Mouse (Mus musculus) spleen, adult 2 months (tissue): Measurements from ENCODE around the gene Fkbp2. TPM values are rescaled to one million over a fixed set of nuclear protein-coding genes. Genes with fewer than 3 reads are reported as not detected.

ENCODE experiments used
- DNase-seq, 2 experiments: peaks; one replicate each; pipeline versions ENCODE4 v3.0.0 to v3.0.0-alpha.2; 2012 to 2021; ENCODE audit warnings: low spot score in 2 of 2, low read depth in 1 of 2
- H3K27ac ChIP-seq: fragments of 200-500 bp; 2 replicates; pipeline ENCODE4 v1.5.1; 2012; ENCODE audit warnings: low read length, inconsistent platforms; ENCODE audit not compliant: insufficient read depth
- H3K27me3 ChIP-seq: fragments of 200-500 bp; 2 replicates; pipeline ENCODE4 v1.6.1; 2012; ENCODE audit warnings: mild to moderate bottlenecking, moderate library complexity, low read length, inconsistent platforms; ENCODE audit not compliant: control insufficient read depth, insufficient read depth
- H3K36me3 ChIP-seq: fragments of 200-500 bp; 2 replicates; pipeline ENCODE4 v1.6.1; 2012; ENCODE audit warnings: mild to moderate bottlenecking, low read length, inconsistent platforms; ENCODE audit not compliant: control insufficient read depth, insufficient read depth
- H3K4me1 ChIP-seq: fragments of 200-500 bp; 2 replicates; pipeline ENCODE4 v1.6.1; 2011; ENCODE audit warnings: inconsistent platforms; ENCODE audit not compliant: control insufficient read depth, insufficient read depth, insufficient read length
- H3K4me3 ChIP-seq: fragments of 200-500 bp; 2 replicates; pipeline ENCODE4 v1.5.1; 2011; ENCODE audit warnings: mild to moderate bottlenecking, inconsistent platforms; ENCODE audit not compliant: insufficient read depth, insufficient read length; ENCODE audit errors: extremely low read depth
- CTCF ChIP-seq: fragments of 200-500 bp; IDR thresholded peaks from 2 replicates; pipeline ENCODE4 v1.5.1; 2011; ENCODE audit warnings: mild to moderate bottlenecking, inconsistent platforms; ENCODE audit not compliant: insufficient read depth, insufficient read length, insufficient replicate concordance; ENCODE audit errors: extremely low read depth
- POLR2A ChIP-seq: fragments of 200-500 bp; IDR thresholded peaks from 2 replicates; pipeline ENCODE4 v1.6.1; 2011; ENCODE audit warnings: low read depth, low read length, inconsistent platforms
- WGBS: fragments of 180-500 bp; shearing (Covaris S2); methylation state at CpG from one replicate; pipeline ENCODE4 v1.1.7; 2018; 5-methylcytosine and 5-hydroxymethylcytosine counted together
- polyA plus RNA-seq: library from polyadenylated mRNA; depleted of rRNA; stranded (reverse); fragments of >200 nt; gene quantifications from 2 replicates; pipeline ENCODE4 v1.2.3, GENCODE M21; 2012

Gene Fkbp2
- polyA plus RNA-seq, 1 experiment: 22.1 TPM

DNA sequence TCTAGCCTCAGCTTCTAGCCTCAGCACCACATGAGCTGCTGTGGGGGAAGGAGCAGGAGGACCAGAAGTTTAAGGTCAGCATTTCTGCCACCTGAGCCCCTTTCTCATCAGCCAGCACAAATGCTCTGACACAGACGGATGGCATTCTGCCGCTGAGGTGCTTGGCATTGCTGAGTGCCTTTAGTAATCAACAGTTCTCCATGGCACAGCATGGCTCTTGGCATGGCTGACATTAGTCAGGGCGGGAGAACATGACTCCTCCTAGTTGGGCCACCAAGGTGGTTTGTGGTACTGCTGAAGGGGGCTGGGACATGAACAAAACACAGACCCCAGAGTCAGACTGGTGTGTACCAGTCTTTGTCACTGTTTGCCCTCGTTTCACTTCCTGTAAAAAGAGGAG lies 32.1 kb downstream of the Fkbp2 start:
- TF ChIP-seq POLR2A (no peak), CTCF (no peak)
- H3K36me3 ChIP-seq: no peaks in the 10 kb centered on the region
- no peak overlapping the region for H3K4me3 ChIP-seq
- no peak for DNase-seq
- no peaks in the 10 kb centered on the region for H3K27me3 ChIP-seq
- 84% methylated on average over 4 of the region's 4 CpGs for WGBS
- peaks cover 5% of the 10 kb centered on the region; the same call in 1 of the 2 replicates for H3K4me1 ChIP-seq
- H3K27ac ChIP-seq: no peak overlapping the region

DNA sequence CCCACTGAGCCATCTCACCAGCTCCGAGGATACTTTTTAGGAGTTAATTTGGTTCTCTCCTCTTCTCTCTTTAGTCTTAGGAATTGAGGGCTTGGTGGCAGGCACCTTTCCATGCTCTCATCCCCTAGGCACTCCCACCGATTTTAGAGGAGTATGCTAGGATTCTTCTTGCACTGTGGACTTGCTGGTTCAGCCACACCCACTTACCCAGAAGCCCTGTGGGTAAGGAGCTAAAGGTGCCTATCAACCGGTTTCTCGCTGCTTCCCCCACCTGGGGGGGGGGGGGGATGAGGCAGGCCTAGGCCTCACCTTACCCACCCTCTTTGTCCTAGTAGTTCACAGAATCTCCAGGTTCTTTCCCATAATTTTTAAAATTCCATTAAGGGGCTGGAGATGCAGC lies 32.6 kb downstream of the Fkbp2 start:
- TF ChIP-seq CTCF (no peak), POLR2A (no peak)
- WGBS: 76% methylated on average over 4 of the region's 4 CpGs
- peaks cover 5% of the 10 kb centered on the region; the same call in 1 of the 2 replicates for H3K4me1 ChIP-seq
- H3K27me3 ChIP-seq: no peaks in the 10 kb centered on the region
- H3K36me3 ChIP-seq: no peaks in the 10 kb centered on the region
- no peak overlapping the region for H3K27ac ChIP-seq
- no peak for DNase-seq
- no peak overlapping the region for H3K4me3 ChIP-seq

DNA sequence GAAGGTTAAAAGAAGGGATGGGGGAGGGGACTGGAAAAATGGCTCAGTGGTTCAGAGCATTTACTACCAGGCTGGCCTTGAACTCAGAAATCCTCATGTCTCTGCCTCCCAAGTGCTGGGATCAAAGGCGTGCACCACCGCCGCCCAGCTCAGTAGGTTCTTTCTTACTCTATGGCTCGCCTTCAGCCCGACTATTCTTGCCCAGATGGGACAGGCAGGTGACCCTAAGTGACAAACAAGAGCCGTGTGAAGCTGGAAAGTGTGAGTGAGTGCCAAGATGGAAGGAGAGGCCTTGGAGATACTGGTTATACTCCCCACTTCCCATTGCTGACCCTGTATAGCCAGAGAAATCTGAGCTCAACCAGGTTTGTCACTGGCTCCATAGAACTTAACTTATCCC lies 36.6 kb downstream of the Fkbp2 start:
- Histone ChIP-seq H3K36me3 (no peaks in the 10 kb centered on the region), H3K27ac (no peak overlapping the region), H3K27me3 (no peaks in the 10 kb centered on the region), H3K4me3 (no peak overlapping the region), H3K4me1 (peaks cover 2% of the 10 kb centered on the region)
- no peak for TF ChIP-seq POLR2A
- no peak for TF ChIP-seq CTCF
- no peak for DNase-seq
- 96% methylated on average over 6 of the region's 6 CpGs for WGBS

DNA sequence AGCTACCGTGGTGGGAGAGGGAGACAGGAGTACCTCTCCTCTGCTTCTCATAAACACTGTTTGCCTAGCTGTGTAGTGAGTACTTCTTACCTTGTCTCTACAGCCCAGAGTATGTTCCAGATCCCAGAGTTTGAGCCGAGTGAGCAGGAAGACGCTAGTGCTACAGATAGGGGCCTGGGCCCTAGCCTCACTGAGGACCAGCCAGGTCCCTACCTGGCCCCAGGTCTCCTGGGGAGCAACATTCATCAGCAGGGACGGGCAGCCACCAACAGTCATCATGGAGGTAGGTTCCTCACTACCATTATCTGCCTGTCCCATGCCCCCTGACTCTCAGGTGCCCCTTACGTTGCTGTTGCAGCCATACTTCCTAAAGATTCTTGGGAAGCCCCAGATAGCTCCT lies 37.5 kb downstream of the Fkbp2 start:
- H3K27ac ChIP-seq: 0 out of 2 replicates have a peak overlapping the region, but pooled peaks have one; percentile 15
- 46% methylated on average over 5 of the region's 5 CpGs for WGBS
- peaks cover 2% of the 10 kb centered on the region for H3K4me1 ChIP-seq
- TF ChIP-seq POLR2A: no peak
- TF ChIP-seq CTCF: no peak
- no peaks in the 10 kb centered on the region for H3K36me3 ChIP-seq
- DNase-seq: no peak
- peak overlapping the region; percentile 47; the same call in 1 of the 2 replicates for H3K4me3 ChIP-seq
- no peaks in the 10 kb centered on the region for H3K27me3 ChIP-seq

DNA sequence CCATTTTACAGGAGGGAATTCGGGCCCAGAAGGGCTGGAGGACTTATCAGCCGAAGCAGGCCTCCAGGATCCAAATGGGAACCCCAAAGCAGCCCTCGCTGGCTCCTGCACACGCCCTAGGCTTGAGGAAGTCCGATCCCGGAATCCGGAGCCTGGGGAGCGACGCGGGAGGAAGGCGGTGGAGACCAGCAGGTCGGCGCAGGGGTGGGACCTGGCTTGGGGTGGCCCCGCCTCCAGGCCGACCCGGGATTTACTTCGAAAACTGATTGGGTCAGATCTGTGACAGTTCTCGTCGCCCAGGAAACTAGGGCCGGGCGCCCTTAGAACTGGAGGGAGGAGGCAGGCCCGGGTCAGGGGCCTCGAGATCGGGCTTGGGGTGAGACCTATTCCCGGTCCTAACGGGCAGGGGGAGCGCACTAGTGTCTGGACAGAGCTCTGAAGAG lies 38.0 kb downstream of the Fkbp2 start, which contains the start of gene Gpr137:
TSS of gene Gpr137 (minus strand) at position 232 of the 443 bp plus-strand sequence.
- H3K4me3 ChIP-seq: peak within 1 kb of the TSS; percentile 69
- peak within 1 kb of the TSS; percentile 81 for H3K27ac ChIP-seq
- H3K4me1 ChIP-seq: peaks cover 2% of the 10 kb centered on the region
- no peaks in the 10 kb centered on the region for H3K36me3 ChIP-seq
- H3K27me3 ChIP-seq: no peaks in the 10 kb centered on the region
- TF ChIP-seq CTCF (no peak), POLR2A (peak; percentile 47; the same call in 1 of the 2 replicates)
- DNase-seq: peak; percentile 72 to 92
- WGBS: under 1% methylated on average over 27 of the region's 27 CpGs

DNA sequence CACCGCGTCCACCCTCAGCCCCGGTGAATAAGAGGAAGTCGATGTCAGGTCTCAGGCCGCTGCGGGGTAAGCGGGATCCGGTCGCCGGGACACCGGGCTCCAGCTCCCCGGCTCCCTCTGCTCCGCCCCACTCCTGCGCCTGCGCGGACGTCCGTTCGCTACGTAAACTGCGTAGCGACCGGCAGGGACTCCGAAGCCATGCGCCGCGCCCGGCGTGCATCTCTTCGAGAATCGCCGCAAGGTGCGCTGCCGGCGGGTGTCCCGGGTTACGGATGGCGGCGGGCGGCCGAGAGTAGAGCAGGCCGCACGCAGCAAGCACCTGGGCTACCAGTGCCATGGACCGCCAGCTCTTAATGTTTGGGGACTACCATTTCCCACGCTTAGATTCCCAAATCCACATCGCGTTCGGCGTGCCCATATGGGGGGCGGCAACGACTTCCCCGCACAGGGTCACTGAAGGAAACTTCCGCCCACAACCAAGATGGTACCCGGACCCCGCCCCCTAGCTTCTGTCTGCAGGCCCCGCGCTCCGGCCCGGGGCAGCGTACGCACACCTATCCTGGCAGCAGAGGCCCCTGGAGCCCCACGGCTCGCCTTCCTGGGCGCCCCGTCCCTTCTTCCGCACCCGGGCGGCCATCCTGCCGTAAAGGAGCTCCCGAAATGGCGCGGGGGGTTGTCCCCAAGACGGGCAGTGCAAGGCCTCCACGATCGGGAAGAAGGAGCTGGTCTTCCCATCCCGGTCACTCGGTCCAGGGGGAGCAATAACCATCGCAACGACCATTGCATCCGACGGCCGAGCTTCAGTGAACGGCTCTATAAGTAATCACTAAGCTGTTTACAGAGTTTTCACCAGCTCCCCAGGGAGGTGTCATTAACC lies 38.7 kb downstream of the Fkbp2 start, which contains the start of gene Bad:
TSS of gene Bad (plus strand) at position 490 of the 877 bp plus-strand sequence.
- H3K4me3 ChIP-seq: peak within 1 kb of the TSS; percentile 69
- under 1% methylated on average over 83 of the region's 83 CpGs for WGBS
- peak; percentile 86 to 88 for DNase-seq
- TF ChIP-seq POLR2A: no peak
- no peak for TF ChIP-seq CTCF
- no peaks in the 10 kb centered on the region for H3K36me3 ChIP-seq
- H3K27me3 ChIP-seq: no peaks in the 10 kb centered on the region
- H3K4me1 ChIP-seq: peaks cover 2% of the 10 kb centered on the region
- H3K27ac ChIP-seq: peak within 1 kb of the TSS; percentile 81
